Mouse (Mus musculus) neural tube, embryonic 12.5 days (tissue): ENCODE measurements around the gene Gpr176. TPM values are rescaled to one million over a fixed set of nuclear protein-coding genes. Genes with fewer than 3 reads are reported as not detected.
A peak's percentile ranks its signal among the peaks of the same experiment; 100 is the strongest.
"Not testable (repeated sequence)": the region's sequence is repeated elsewhere in the genome, so short reads cannot be mapped to it uniquely, and the experiment has no call there.

Experiments used
- ATAC-seq: fragments of 200-750 bp; cut with Nextera tagmentation; 2 replicates; pipeline ENCODE4 v1.8.0; 2017; ENCODE audit warnings: low read depth, mild to moderate bottlenecking, moderate TSS enrichment, moderate library complexity; ENCODE audit not compliant: low FRiP score
- H3K27ac ChIP-seq: fragments of 300-500 bp; sonication (generic); 2 replicates; pipeline ENCODE4 v1.5.1; 2016
- H3K27me3 ChIP-seq: fragments of 300-500 bp; sonication (generic); replicated peaks from 2 replicates; pipeline ENCODE4 v1.6.1; 2016; ENCODE audit warnings: mild to moderate bottlenecking
- H3K36me3 ChIP-seq: fragments of 300-500 bp; sonication (generic); 2 replicates; pipeline ENCODE4 v1.6.1; 2016; ENCODE audit warnings: mild to moderate bottlenecking
- H3K4me1 ChIP-seq: fragments of 300-500 bp; sonication (generic); 2 replicates; pipeline ENCODE4 v1.6.1; 2016
- H3K4me2 ChIP-seq: fragments of 300-500 bp; sonication (generic); replicated peaks from 2 replicates; pipeline ENCODE4 v1.6.1; 2016; ENCODE audit warnings: mild to moderate bottlenecking
- H3K4me3 ChIP-seq: fragments of 300-500 bp; sonication (generic); 2 replicates; pipeline ENCODE4 v1.5.1; 2016
- H3K9ac ChIP-seq: fragments of 300-500 bp; sonication (generic); 2 replicates; pipeline ENCODE4 v1.6.1; 2016; ENCODE audit warnings: mild to moderate bottlenecking
- H3K9me3 ChIP-seq: fragments of 300-500 bp; sonication (generic); 2 replicates; pipeline ENCODE4 v1.6.1; 2016; ENCODE audit warnings: mild to moderate bottlenecking
- WGBS: fragments of 180-500 bp; shearing (Covaris S2); methylation state at CpG from one replicate; pipeline ENCODE4 v1.1.7; 2016; 5-methylcytosine and 5-hydroxymethylcytosine counted together
- polyA plus RNA-seq: library from polyadenylated mRNA; unstranded; fragments of >200 nt; fragmentation: Nextera tagmentation; extraction: Ambion mirVana; gene quantifications from 2 replicates; pipeline ENCODE4 v1.2.1, GENCODE M21; 2016

Gene Gpr176
- polyA plus RNA-seq, 1 experiment from 2014 or later: 2.3 TPM

DNA sequence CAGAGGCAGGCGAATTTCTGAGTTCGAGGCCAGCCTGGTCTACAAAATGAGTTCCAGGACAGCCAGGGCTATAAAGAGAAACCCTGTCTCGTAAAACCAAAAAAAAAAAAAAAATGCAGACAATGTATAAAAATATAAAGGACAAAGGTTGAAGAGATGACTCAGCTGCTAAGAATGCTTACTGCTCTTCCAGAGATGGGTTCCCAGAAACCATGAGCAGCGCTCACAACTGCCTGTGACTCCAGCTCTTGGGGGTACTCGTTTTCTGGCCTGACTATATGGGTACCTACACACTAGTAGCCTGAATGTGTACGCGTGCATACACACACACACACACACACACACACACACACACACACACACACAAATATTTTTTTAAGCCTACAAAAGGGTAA, 84.2 kb downstream of the Gpr176 start:
- 89% methylated on average over 7 of the region's 7 CpGs for WGBS
- not testable (repeated sequence) for H3K36me3 ChIP-seq, H3K9ac ChIP-seq, H3K27me3 ChIP-seq, ATAC-seq, H3K9me3 ChIP-seq, H3K4me3 ChIP-seq, H3K27ac ChIP-seq, H3K4me1 ChIP-seq, H3K4me2 ChIP-seq

DNA sequence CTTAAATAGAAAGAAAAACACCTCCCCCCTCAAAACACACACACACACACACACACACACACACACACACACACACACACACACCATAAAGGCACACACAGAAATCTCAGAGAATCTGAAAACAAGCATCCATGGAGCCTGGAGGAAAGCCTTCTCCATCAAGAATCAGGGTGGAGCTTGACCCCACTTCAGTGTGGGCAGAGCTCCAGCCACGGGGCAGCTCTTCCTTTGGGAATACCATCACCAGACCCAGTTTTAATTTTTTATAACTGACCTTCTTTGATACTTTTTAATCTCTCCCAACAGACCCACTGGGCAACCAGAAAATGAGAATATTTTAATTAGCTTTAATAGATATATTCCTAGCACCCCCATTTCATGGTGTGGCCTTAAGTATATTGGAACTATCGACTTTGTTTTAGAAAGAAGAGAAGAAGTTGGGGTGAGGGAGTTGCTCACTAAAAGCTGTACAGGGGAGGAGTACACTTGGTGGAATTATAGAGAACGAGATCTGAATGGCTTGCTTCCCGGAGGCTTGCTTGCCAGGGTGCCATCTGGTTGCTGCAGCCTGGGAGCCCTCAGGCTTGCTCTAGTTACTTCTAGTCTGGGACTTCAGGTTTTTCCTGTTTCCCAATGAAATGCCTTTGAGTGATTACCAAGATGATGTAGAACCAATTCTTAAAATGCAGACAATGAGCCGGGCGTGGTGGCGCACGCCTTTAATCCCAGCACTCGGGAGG, 84.7 kb downstream of the Gpr176 start:
- ATAC-seq: no peak
- H3K9me3 ChIP-seq: no peaks in the 10 kb centered on the region
- 88% methylated on average over 9 of the region's 9 CpGs for WGBS
- no peaks in the 10 kb centered on the region for H3K4me1 ChIP-seq
- H3K27ac ChIP-seq: no peak overlapping the region
- no peak overlapping the region for H3K4me2 ChIP-seq
- no peak overlapping the region for H3K9ac ChIP-seq
- H3K36me3 ChIP-seq: no peaks in the 10 kb centered on the region
- no peaks in the 10 kb centered on the region for H3K27me3 ChIP-seq
- H3K4me3 ChIP-seq: no peak overlapping the region

DNA sequence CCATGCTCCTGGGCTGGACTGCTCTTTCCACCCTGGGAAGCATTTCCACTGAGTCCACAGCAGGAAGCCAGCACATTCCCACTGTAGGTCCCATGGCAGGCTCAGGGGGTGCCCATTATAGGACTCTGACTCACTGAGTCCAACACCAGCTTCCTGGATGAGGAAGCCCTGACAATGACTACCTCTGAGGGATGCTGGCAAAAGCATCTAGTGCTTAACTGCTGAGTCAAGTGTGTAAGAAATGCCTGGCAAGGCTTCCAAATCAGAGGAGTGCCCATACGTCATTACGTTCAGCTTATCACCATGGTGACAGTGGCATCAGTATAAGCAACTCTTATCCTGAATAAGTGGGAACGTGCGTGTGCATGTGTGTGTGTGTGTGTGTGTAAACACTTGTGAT, 85.5 kb downstream of the Gpr176 start:
- no peak overlapping the region for H3K27ac ChIP-seq
- H3K4me2 ChIP-seq: no peak overlapping the region

DNA sequence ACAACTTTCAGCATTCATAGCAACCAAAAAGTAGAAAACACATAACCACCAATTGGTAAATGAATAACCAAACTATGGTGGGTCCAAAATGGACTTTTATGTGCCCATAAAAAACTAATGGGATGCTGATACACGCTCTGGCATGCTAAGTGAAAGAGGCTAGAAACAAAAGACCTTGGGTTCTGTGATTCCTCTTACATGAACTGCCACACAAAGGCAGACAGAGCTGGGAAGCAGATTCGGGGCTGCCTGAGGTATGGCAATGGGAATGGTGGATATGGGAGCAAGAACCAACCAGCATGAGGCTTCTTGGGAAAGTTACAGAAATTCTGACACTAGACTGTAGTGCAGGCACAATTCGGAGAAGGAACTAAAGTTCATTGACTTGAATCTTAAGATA, 90.8 kb downstream of the Gpr176 start:
- 75% methylated on average over 3 of the region's 3 CpGs for WGBS
- Histone ChIP-seq H3K36me3 (no peaks in the 10 kb centered on the region), H3K9ac (no peak overlapping the region), H3K4me2 (no peak overlapping the region), H3K27me3 (no peaks in the 10 kb centered on the region), H3K4me3 (no peak overlapping the region), H3K4me1 (no peaks in the 10 kb centered on the region), H3K27ac (no peak overlapping the region), H3K9me3 (no peaks in the 10 kb centered on the region)
- no peak for ATAC-seq

More for the DNA sequence above, 85.5 kb downstream of the Gpr176 start:
- Histone ChIP-seq H3K9me3 (no peaks in the 10 kb centered on the region), H3K9ac (no peak overlapping the region), H3K27me3 (no peaks in the 10 kb centered on the region), H3K4me3 (no peak overlapping the region), H3K36me3 (no peaks in the 10 kb centered on the region), H3K4me1 (no peaks in the 10 kb centered on the region)
- ATAC-seq: no peak
- 92% methylated on average over 4 of the region's 4 CpGs for WGBS

DNA sequence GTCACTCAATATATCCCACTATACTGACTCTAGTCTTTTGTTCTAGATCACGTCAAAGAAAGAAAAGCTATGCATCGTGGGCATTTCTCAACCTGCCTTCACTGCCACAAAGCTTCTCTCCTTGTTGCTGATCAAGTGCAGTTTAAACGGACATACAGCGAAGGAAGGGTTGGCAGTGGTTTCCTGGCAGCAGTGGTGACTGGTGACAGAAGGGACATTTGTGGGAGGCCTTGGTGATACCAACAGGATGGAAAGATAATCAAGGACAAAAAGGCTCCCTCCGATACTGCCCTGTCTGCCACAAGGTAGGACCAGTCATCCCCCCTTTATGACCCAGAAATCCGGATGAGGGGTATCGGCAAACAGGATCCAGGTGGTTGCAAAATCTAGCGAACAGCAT, 95.0 kb downstream of the Gpr176 start:
- Histone ChIP-seq H3K4me2 (no peak overlapping the region), H3K36me3 (no peaks in the 10 kb centered on the region), H3K27me3 (no peaks in the 10 kb centered on the region), H3K4me3 (no peak overlapping the region), H3K4me1 (no peaks in the 10 kb centered on the region), H3K9me3 (no peaks in the 10 kb centered on the region), H3K9ac (no peak overlapping the region), H3K27ac (no peak overlapping the region)
- 93% methylated on average over 8 of the region's 8 CpGs for WGBS
- ATAC-seq: no peak

DNA sequence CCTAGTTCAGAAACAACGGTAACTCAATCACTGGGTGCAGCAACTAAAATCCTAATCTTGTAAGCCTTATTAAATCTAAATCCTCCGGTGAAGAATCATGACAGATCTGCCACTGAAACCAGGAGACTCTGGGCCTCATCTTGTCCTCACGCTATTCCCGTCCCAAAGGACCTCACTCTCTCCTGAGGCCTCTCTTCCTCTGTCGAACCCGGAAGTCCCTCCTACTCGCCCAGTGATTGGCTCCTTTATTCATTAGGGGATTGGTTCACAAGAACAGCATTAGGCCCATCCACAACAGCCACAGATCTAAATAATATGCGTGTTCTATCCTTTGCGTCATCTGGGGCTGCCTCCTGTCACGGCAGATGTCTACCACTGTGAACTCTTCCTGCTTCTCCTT, 101.6 kb downstream of the Gpr176 start:
- Histone ChIP-seq H3K27ac (no peak overlapping the region), H3K36me3 (no peaks in the 10 kb centered on the region), H3K4me2 (no peak overlapping the region), H3K27me3 (no peaks in the 10 kb centered on the region), H3K4me1 (no peaks in the 10 kb centered on the region), H3K9ac (no peak overlapping the region), H3K4me3 (no peak overlapping the region), H3K9me3 (no peaks in the 10 kb centered on the region)
- no peak for ATAC-seq
- WGBS: 89% methylated on average over 10 of the region's 10 CpGs

DNA sequence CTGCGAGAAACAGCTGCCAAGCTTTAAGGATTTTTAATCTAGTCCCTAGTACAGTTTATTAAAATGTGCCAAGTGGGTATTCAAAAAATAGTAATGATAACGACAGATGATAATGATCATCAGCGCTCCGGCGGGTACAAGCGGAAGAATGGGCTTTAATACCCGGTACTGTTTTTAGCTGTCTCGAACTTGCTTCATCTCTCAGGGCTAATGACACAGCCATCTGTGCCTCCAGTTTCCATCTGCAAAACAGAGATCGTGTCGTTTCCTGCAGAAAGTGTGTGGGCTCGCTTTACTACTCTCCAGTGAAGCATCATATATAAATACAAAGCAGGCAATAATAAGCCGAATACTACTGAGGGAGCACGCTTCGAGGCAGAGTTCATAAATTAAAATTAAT, 103.0 kb downstream of the Gpr176 start:
- no peak overlapping the region for H3K4me3 ChIP-seq
- H3K4me2 ChIP-seq: no peak overlapping the region
- H3K9ac ChIP-seq: no peak overlapping the region
- no peak for ATAC-seq
- no peaks in the 10 kb centered on the region for H3K9me3 ChIP-seq
- WGBS: 64% methylated on average over 14 of the region's 14 CpGs
- H3K36me3 ChIP-seq: no peaks in the 10 kb centered on the region
- no peaks in the 10 kb centered on the region for H3K27me3 ChIP-seq
- H3K27ac ChIP-seq: no peak overlapping the region
- H3K4me1 ChIP-seq: no peaks in the 10 kb centered on the region

DNA sequence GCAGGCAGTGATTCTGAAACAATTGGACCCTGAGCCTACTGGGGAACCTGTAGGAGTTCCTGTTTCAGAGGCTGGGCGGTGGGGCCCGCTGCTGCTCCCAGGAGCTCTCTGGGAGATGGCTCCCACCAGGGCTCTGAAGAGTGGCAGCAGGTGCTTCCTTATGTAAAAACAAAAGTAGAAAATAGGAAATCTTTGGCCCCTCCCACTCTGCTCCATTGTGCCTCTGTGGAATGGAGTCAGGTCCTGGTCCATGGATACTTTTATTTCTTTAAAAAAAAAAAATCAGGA, 109.4 kb downstream of the Gpr176 start:
- Histone ChIP-seq H3K27me3 (no peaks in the 10 kb centered on the region), H3K36me3 (no peaks in the 10 kb centered on the region), H3K4me2 (no peak overlapping the region), H3K4me3 (no peak overlapping the region), H3K4me1 (no peaks in the 10 kb centered on the region), H3K9me3 (no peaks in the 10 kb centered on the region), H3K9ac (no peak overlapping the region), H3K27ac (no peak overlapping the region)
- 65% methylated on average over 2 of the region's 2 CpGs for WGBS
- no peak for ATAC-seq

DNA sequence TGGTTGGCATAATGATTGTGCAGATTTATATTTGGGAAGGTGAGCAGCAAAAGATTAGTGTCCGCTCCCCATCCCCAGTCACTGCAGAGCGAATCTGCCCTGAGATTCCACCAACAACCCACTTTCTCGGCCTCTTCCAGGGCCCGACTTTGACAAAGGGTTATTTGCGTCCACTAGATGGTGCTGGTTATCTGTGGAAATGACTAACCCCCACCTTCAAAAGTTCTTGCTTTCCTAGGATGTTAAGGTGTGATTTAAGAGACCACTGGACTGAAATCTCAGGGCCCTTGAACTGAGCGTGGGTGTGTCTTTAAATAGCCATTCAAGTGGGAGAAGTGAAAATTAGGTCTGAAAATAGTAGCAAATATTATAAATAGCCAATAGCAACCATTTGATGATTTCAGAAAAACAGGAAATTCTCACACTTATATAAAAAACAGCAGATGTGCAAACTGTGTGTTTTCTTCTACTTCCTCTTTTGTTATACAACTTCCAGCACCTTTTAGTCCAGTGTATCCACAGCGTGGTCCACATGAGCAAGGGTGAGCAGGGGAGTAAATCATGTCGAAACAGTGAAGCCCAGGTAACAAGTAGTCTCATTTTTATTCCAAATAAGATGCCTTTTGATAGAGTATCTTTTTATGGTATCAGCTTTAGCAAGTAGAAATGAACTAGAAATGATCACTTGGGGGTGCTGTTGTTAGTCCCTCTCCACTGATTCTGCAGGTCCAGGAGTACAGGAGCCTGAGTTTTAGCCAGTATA, 109.9 kb downstream of the Gpr176 start:
- no peak overlapping the region for H3K4me3 ChIP-seq
- H3K4me1 ChIP-seq: no peaks in the 10 kb centered on the region
- H3K9me3 ChIP-seq: no peaks in the 10 kb centered on the region
- H3K27ac ChIP-seq: no peak overlapping the region
- H3K4me2 ChIP-seq: no peak overlapping the region
- WGBS: 22% methylated on average over 8 of the region's 8 CpGs
- H3K27me3 ChIP-seq: no peaks in the 10 kb centered on the region
- no peaks in the 10 kb centered on the region for H3K36me3 ChIP-seq
- ATAC-seq: no peak
- H3K9ac ChIP-seq: no peak overlapping the region

DNA sequence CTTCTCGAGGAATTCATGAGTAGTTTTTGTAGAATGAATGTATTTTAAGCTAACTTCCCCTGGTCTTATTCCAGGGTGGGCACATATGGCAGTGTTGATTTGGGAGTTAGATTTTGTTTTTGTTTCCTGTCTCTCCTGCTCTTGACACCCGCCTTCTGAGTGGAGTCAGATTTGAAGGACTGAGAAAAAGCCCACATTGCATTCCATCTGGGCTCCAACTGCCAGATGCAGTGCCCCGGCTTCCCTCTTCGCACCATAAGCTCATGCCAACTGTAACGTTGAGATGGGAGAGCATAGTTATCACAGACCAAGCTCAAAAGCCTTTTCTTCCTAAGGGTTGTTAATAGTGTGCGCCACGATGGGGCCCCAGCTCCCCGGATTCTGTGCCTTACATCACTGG, 110.5 kb downstream of the Gpr176 start:
- H3K27ac ChIP-seq: no peak overlapping the region
- H3K36me3 ChIP-seq: no peaks in the 10 kb centered on the region
- H3K4me3 ChIP-seq: no peak overlapping the region
- H3K4me1 ChIP-seq: no peaks in the 10 kb centered on the region
- no peak for ATAC-seq
- H3K9me3 ChIP-seq: no peaks in the 10 kb centered on the region
- H3K27me3 ChIP-seq: no peaks in the 10 kb centered on the region
- H3K4me2 ChIP-seq: no peak overlapping the region
- WGBS: 64% methylated on average over 8 of the region's 8 CpGs
- H3K9ac ChIP-seq: no peak overlapping the region

DNA sequence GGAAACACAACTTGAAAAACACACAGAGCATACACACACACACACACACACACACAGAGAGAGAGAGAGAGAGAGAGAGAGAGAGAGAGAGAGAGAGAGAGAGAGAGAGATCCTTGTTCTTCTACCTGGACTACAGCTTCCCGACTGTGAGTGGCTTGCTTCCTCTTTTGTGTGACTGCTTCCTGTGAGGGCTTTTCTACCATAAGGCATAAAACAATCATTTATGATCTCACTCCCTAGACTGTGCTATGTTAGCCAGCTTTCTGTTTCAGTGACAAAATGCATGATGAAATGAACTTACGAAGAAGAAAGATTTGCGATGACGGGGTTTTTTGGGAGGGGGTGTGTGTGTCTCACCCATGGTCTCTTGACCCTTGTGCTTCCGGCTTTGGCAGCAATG, 113.5 kb downstream of the Gpr176 start:
- H3K36me3 ChIP-seq: no peaks in the 10 kb centered on the region
- H3K27me3 ChIP-seq: no peaks in the 10 kb centered on the region
- H3K27ac ChIP-seq: no peak overlapping the region
- H3K4me1 ChIP-seq: peaks cover 4% of the 10 kb centered on the region; the same call in 1 of the 2 replicates
- no peak overlapping the region for H3K9ac ChIP-seq
- H3K4me2 ChIP-seq: no peak overlapping the region
- H3K4me3 ChIP-seq: no peak overlapping the region
- no peaks in the 10 kb centered on the region for H3K9me3 ChIP-seq
- ATAC-seq: no peak
- WGBS: 89% methylated on average over 5 of the region's 5 CpGs

DNA sequence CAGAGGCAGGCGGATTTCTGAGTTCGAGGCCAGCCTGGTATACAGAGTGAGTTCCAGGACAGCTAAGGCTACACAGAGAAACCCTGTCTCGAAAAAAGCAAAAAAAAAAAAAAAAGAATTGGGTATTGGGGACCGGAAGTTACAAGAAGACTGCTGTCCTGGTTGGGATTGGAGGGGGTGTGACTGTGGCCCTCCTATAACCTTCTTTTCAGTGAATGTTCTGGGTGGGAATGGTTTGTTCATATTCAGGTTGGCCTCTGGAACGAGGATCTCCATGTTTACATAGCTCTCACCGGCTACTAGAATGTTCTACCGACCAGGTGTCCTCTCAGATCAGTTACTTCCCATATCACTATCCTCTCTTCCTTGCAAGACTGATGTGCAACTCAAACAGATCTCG, 116.1 kb downstream of the Gpr176 start:
- Histone ChIP-seq H3K4me2 (peak overlapping the region; percentile 67; the same call in 1 of the 2 replicates), H3K36me3 (no peaks in the 10 kb centered on the region), H3K27me3 (no peaks in the 10 kb centered on the region), H3K4me1 (peaks cover 8% of the 10 kb centered on the region; the same call in 1 of the 2 replicates), H3K4me3 (peak overlapping the region; percentile 41; the same call in 1 of the 2 replicates), H3K9ac (no peak overlapping the region), H3K9me3 (no peaks in the 10 kb centered on the region), H3K27ac (no peak overlapping the region)
- no peak for ATAC-seq
- WGBS: 79% methylated on average over 8 of the region's 8 CpGs

DNA sequence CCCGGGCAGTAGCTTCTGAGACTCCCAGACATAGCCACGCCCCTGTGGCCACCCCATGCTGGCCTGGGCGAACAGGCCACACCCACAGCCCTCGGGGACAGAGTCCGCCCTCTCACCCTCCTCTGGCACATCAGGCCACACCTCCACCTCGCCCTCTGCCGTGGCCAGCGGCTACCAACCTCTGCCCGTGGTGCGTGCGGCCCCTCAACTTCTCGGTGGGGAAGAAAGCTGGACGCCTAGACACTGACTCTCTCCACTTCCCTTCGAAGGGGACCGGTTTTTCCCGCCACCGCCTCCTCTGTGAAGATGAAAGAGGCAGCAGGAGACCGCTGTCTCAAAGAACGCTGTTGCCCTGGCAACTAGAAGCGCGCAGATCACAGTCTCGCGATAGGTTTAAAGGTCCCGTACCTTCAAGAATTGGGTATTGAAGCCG, 116.6 kb downstream of the Gpr176 start, which contains the start of gene Fsip1:
TSS of gene Fsip1 (minus strand) at position 346 of the 433 bp plus-strand sequence.
- H3K36me3 ChIP-seq: no peaks in the 10 kb centered on the region
- no peaks in the 10 kb centered on the region for H3K9me3 ChIP-seq
- no peak within 1 kb of the TSS for H3K27ac ChIP-seq
- peak within 1 kb of the TSS; percentile 67 for H3K4me2 ChIP-seq
- no peaks in the 10 kb centered on the region for H3K27me3 ChIP-seq
- peaks cover 8% of the 10 kb centered on the region; the same call in 1 of the 2 replicates for H3K4me1 ChIP-seq
- H3K9ac ChIP-seq: peak within 1 kb of the TSS; percentile 43; the same call in 1 of the 2 replicates
- under 1% methylated on average over 25 of the region's 25 CpGs for WGBS
- ATAC-seq: peak; percentile 91
- peak within 1 kb of the TSS; percentile 41 for H3K4me3 ChIP-seq
